Mouse (Mus musculus) E14TG2a.4 (cell line): ENCODE results near the gene Lrrtm4.

Experiments
- H3K27me3 ChIP-seq: 2 replicates; pipeline ENCODE4 v1.6.1; 2014; ENCODE audit warnings: low read length, control low read depth; ENCODE audit not compliant: insufficient read depth
- H3K36me3 ChIP-seq: 2 replicates; pipeline ENCODE4 v1.6.1; 2014; ENCODE audit warnings: low read length, control low read depth; ENCODE audit not compliant: insufficient read depth
- H3K4me1 ChIP-seq: replicated peaks from 2 replicates; pipeline ENCODE4 v1.6.1; 2014; ENCODE audit warnings: low read depth, low read length, control low read depth
- H3K4me3 ChIP-seq: replicated peaks from 2 replicates; pipeline ENCODE4 v1.5.1; 2014; ENCODE audit warnings: mild to moderate bottlenecking, low read length
- H3K9me3 ChIP-seq: 2 replicates; pipeline ENCODE4 v1.6.1; 2014; ENCODE audit warnings: low read length, control low read depth
- CTCF ChIP-seq: conservative IDR thresholded peaks from 2 replicates; pipeline ENCODE4 v1.5.1; 2014; ENCODE audit warnings: low read length
- NANOG ChIP-seq: IDR thresholded peaks from 2 replicates; pipeline ENCODE4 v1.6.1; 2014; ENCODE audit warnings: borderline replicate concordance, low read length, mixed read lengths
- POU5F1 ChIP-seq: IDR thresholded peaks from 2 replicates; pipeline ENCODE4 v1.6.1; 2014; ENCODE audit warnings: low read length, borderline replicate concordance

Gene Lrrtm4

GRCm38 (mm10) chr6:80845294-80845693, 826.6 kb downstream of the Lrrtm4 start:
- H3K36me3 ChIP-seq: no peaks in the 10 kb centered on the region
- no peaks in the 10 kb centered on the region for H3K27me3 ChIP-seq
- H3K4me1 ChIP-seq: no peaks in the 10 kb centered on the region
- TF ChIP-seq CTCF (no peak), POU5F1 (no peak), NANOG (no peak)
- H3K9me3 ChIP-seq: no peaks in the 10 kb centered on the region
- no peak overlapping the region for H3K4me3 ChIP-seq

DNA sequence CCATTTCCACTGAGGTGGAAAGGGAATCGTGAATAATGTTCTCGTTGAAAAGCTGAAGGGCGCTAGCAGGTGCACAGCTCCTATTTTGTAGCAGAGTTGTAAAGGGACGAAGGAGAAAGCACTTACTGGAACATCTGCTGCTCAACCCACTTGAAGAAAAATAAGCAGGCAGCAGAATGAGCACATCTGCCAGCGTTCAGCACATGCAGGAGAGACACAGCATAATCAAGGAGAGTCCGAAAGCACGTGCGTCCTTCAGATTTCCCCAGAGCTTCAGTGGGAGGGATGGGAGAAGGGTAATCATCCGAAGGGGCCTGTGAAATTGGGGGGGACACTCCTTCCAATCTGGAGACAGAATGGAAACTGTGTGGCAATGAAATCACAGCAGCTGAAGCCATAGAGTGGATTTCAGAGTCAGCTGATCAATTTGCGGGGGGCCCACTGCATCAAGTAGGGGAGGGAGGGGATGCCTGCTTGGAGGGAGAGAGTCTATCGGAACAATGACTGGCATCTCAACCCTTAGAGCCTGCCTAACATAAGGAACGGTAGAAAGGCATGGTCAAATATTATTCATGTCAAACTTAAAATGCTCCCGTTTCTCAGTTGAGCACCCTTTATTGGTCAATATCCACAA, 838.4 kb downstream of the Lrrtm4 start:
- Histone ChIP-seq H3K27me3 (no peaks in the 10 kb centered on the region), H3K4me3 (no peak overlapping the region), H3K9me3 (no peaks in the 10 kb centered on the region), H3K4me1 (no peaks in the 10 kb centered on the region), H3K36me3 (no peaks in the 10 kb centered on the region)
- TF ChIP-seq CTCF (no peak), NANOG (no peak), POU5F1 (no peak)
